Mouse (Mus musculus) liver, adult 2 months (tissue): ENCODE data around the gene Tsc22d4. TPM values are rescaled to one million over a fixed set of nuclear protein-coding genes. Genes with fewer than 3 reads are reported as not detected.
"Not testable (repeated sequence)": the region's sequence is repeated elsewhere in the genome, so short reads cannot be mapped to it uniquely, and the experiment has no call there.

Source experiments
- DNase-seq: peaks from one replicate; pipeline ENCODE4 v3.0.0-alpha.2; 2011; ENCODE audit warnings: low read depth, low spot score; ENCODE audit errors: extremely low read depth
- H3K27ac ChIP-seq: fragments of 200-500 bp; replicated peaks from 2 replicates; pipeline ENCODE4 v1.5.1; 2012; ENCODE audit warnings: low read depth, mild to moderate bottlenecking, control low read depth, inconsistent platforms, low read length; ENCODE audit not compliant: insufficient read depth
- H3K27me3 ChIP-seq: fragments of 200-500 bp; 2 replicates; pipeline ENCODE4 v1.6.1; 2012; ENCODE audit warnings: mild to moderate bottlenecking, moderate library complexity, low read length, inconsistent platforms; ENCODE audit not compliant: control insufficient read depth, insufficient read depth
- H3K36me3 ChIP-seq: fragments of 200-500 bp; 2 replicates; pipeline ENCODE4 v1.6.1; 2012; ENCODE audit warnings: low read length, inconsistent platforms; ENCODE audit not compliant: control insufficient read depth, insufficient read depth
- H3K4me1 ChIP-seq: fragments of 200-500 bp; 2 replicates; pipeline ENCODE4 v1.6.1; 2011; ENCODE audit warnings: low read length; ENCODE audit not compliant: control insufficient read depth, insufficient read depth
- H3K4me3 ChIP-seq: fragments of 200-500 bp; 2 replicates; pipeline ENCODE4 v1.5.1; 2011; ENCODE audit warnings: low read depth, mild to moderate bottlenecking, control low read depth, low read length, moderate library complexity; ENCODE audit not compliant: insufficient read depth
- H3K79me2 ChIP-seq: fragments of 200-500 bp; 2 replicates; pipeline ENCODE4 v1.6.1; 2012; ENCODE audit warnings: inconsistent platforms, mild to moderate bottlenecking, low read length, moderate library complexity; ENCODE audit not compliant: control insufficient read depth, insufficient read depth
- H3K9ac ChIP-seq: fragments of 200-500 bp; 2 replicates; pipeline ENCODE4 v1.6.1; 2012; ENCODE audit warnings: low read depth, mild to moderate bottlenecking, control low read depth, inconsistent platforms, low read length
- CTCF ChIP-seq: fragments of 200-500 bp; IDR thresholded peaks from 2 replicates; pipeline ENCODE4 v1.5.1; 2011; ENCODE audit warnings: low read depth, low read length, control low read depth
- POLR2A ChIP-seq: fragments of 200-500 bp; IDR thresholded peaks from 2 replicates; pipeline ENCODE4 v1.6.1; 2011; ENCODE audit warnings: low read length, control low read depth; ENCODE audit not compliant: insufficient read depth; ENCODE audit errors: extremely low read depth
- WGBS: fragments of 180-500 bp; shearing (Covaris S2); methylation state at CpG from one replicate; pipeline ENCODE4 v1.1.7; 2018; 5-methylcytosine and 5-hydroxymethylcytosine counted together
- polyA plus RNA-seq: library from polyadenylated mRNA; depleted of rRNA; stranded (reverse); fragments of >200 nt; gene quantifications from 2 replicates; pipeline ENCODE4 v1.2.3, GENCODE M21; 2012
- total RNA-seq: library from RNA; depleted of rRNA; stranded (reverse); fragments of >200 nt; gene quantifications from 2 replicates; pipeline ENCODE4 v1.2.3, GENCODE M21; 2014

Gene Tsc22d4
- total and polyA plus RNA-seq, 2 experiments: 4.5 to 22.1 TPM

GRCm38 (mm10) chr5:137706913-137707633 is 38.5 kb upstream of the Tsc22d4 start:
- TF ChIP-seq POLR2A: no peak
- TF ChIP-seq CTCF: no peak
- no peak overlapping the region for H3K4me3 ChIP-seq
- H3K4me1 ChIP-seq: no peaks in the 10 kb centered on the region
- no peaks in the 10 kb centered on the region for H3K27me3 ChIP-seq
- no peak for DNase-seq
- WGBS: 51% methylated on average over 12 of the region's 12 CpGs
- no peaks in the 10 kb centered on the region for H3K79me2 ChIP-seq
- H3K9ac ChIP-seq: no peak overlapping the region
- no peaks in the 10 kb centered on the region for H3K36me3 ChIP-seq
- H3K27ac ChIP-seq: no peak overlapping the region

GRCm38 (mm10) chr5:137713454-137713853 is 32.1 kb upstream of the Tsc22d4 start:
- no peaks in the 10 kb centered on the region for H3K27me3 ChIP-seq
- DNase-seq: no peak
- WGBS: 81% methylated on average over 5 of the region's 5 CpGs

GRCm38 (mm10) chr5:137715685-137716084 is 29.8 kb upstream of the Tsc22d4 start:
- H3K27ac ChIP-seq: no peak overlapping the region
- H3K27me3 ChIP-seq: no peaks in the 10 kb centered on the region
- no peak for TF ChIP-seq CTCF
- no peak for TF ChIP-seq POLR2A
- no peaks in the 10 kb centered on the region for H3K36me3 ChIP-seq
- H3K4me1 ChIP-seq: peaks cover 1% of the 10 kb centered on the region; the same call in 1 of the 2 replicates
- no peak overlapping the region for H3K4me3 ChIP-seq
- no peak for DNase-seq
- no peak overlapping the region for H3K9ac ChIP-seq
- H3K79me2 ChIP-seq: no peaks in the 10 kb centered on the region
- WGBS: 89% methylated on average over 8 of the region's 8 CpGs

More at GRCm38 (mm10) chr5:137713454-137713853, 32.1 kb upstream of the Tsc22d4 start:
- Histone ChIP-seq H3K79me2 (no peaks in the 10 kb centered on the region), H3K4me1 (no peaks in the 10 kb centered on the region), H3K36me3 (no peaks in the 10 kb centered on the region), H3K4me3 (no peak overlapping the region), H3K27ac (no peak overlapping the region), H3K9ac (no peak overlapping the region)
- TF ChIP-seq POLR2A: no peak
- TF ChIP-seq CTCF: no peak

GRCm38 (mm10) chr5:137718020-137718790 is 27.3 kb upstream of the Tsc22d4 start:
- TF ChIP-seq POLR2A: no peak
- no peak for TF ChIP-seq CTCF
- Histone ChIP-seq H3K36me3 (no peaks in the 10 kb centered on the region), H3K9ac (no peak overlapping the region), H3K27me3 (no peaks in the 10 kb centered on the region), H3K27ac (no peak overlapping the region), H3K4me3 (no peak overlapping the region), H3K79me2 (no peaks in the 10 kb centered on the region), H3K4me1 (peaks cover 2% of the 10 kb centered on the region; the same call in 1 of the 2 replicates)
- WGBS: 69% methylated on average over 8 of the region's 8 CpGs
- no peak for DNase-seq

- DNase-seq: no peak
- H3K27me3 ChIP-seq: no peaks in the 10 kb centered on the region
- H3K9ac ChIP-seq: no peak overlapping the region
- H3K36me3 ChIP-seq: no peaks in the 10 kb centered on the region
- H3K27ac ChIP-seq: no peak overlapping the region
- H3K4me1 ChIP-seq: peaks cover 2% of the 10 kb centered on the region; the same call in 1 of the 2 replicates
- 70% methylated on average over 6 of the region's 6 CpGs for WGBS
- H3K79me2 ChIP-seq: no peaks in the 10 kb centered on the region
- no peak overlapping the region for H3K4me3 ChIP-seq
- no peak for TF ChIP-seq POLR2A
- no peak for TF ChIP-seq CTCF
These were observed 26.4 kb upstream of the Tsc22d4 start for GRCm38 (mm10) chr5:137719088-137719487.

- H3K27me3 ChIP-seq, H3K27ac ChIP-seq, H3K4me3 ChIP-seq, H3K79me2 ChIP-seq, H3K36me3 ChIP-seq, H3K4me1 ChIP-seq, H3K9ac ChIP-seq: not testable (repeated sequence)
- WGBS: 7% methylated on average over 12 of the region's 16 CpGs
- peak; percentile 35 for DNase-seq
These were observed 24.9 kb upstream of the Tsc22d4 start for GRCm38 (mm10) chr5:137720558-137721164.
